Comparison of ENCODE assay signal across 8 mouse cellular contexts in genomic region chr19:26181774-26182173, GRCm38 (mm10).
DNase-seq lines count a peak whose midpoint lies in the region; ATAC-seq and TF ChIP-seq lines count a peak whose summit lies in the region.

No protein-coding gene starts in this region.

- in situ Hi-C loops in Patski (cut with MboI; ENCODE audit: low pct_unique_long_range_greater_than_20kb): loop anchor here (25.0 kb wide), 1 partner anchor 469 kb away; no protein-coding TSS in a partner anchor

- H3K27ac ChIP-seq in left cerebral cortex, adult 2 months: no peak overlapping the region
- H3K27ac ChIP-seq in heart, embryonic 11.5 days (ENCODE audit: low read depth, low read length): no peak overlapping the region

- H3K4me1 ChIP-seq in heart, embryonic 11.5 days (ENCODE audit: control insufficient read depth, insufficient read depth, low read length): no peaks in the 10 kb centered on the region

- no peaks in the 10 kb centered on the region for H3K9me3 ChIP-seq in heart, embryonic 11.5 days (replicated peaks; ENCODE audit: control insufficient read depth, low read length)

- DNase-seq in cerebellum, postnatal 10 days: peak; percentile 29 to 32
- no peak for DNase-seq in cerebellum, postnatal 4 days (ENCODE audit: low spot score in 2 of 2)
- no peak for DNase-seq in left cerebral cortex, adult 2 months (ENCODE audit: extremely low spot score in 1 of 2, low spot score in 2 of 2)
- DNase-seq in left cerebral cortex, adult 8-10 months (ENCODE audit: low spot score in 2 of 2): no peak
- no peak for DNase-seq in Patski (ENCODE audit: low read depth, low spot score)
- DNase-seq in kidney, postnatal 36 days: peak; percentile 3 to 26
- no peak for DNase-seq in cerebellum, postnatal 36 days

- intact Hi-C loops in left cerebral cortex, adult 2 months (cut with DNase I): no loop called here

- 16% methylated on average over 4 of the region's 4 CpGs for WGBS in heart, embryonic 11.5 days (ENCODE audit: insufficient replicate concordance)

- peaks cover 47% of the 10 kb centered on the region for H3K27me3 ChIP-seq in Patski
- no peaks in the 10 kb centered on the region for H3K27me3 ChIP-seq in heart, embryonic 11.5 days (ENCODE audit: control insufficient read depth, insufficient read depth, low read length)

- no peak overlapping the region for H3K4me3 ChIP-seq in left cerebral cortex, adult 2 months
- no peak overlapping the region for H3K4me3 ChIP-seq in heart, embryonic 11.5 days (ENCODE audit: low read depth, low read length)

- CTCF ChIA-PET in Patski (lab: Charles Lee): no interaction called here

- H3K4me2 ChIP-seq in heart, embryonic 11.5 days: no peak overlapping the region

- peak; percentile 65 for ATAC-seq in Patski
- ATAC-seq in heart, embryonic 11.5 days (replicated peaks; ENCODE audit: insufficient number of reproducible peaks, low FRiP score, low TSS enrichment): no peak

- POLR2A ChIA-PET in Patski (lab: Charles Lee): no interaction called here

- H3K36me3 ChIP-seq in heart, embryonic 11.5 days (ENCODE audit: control insufficient read depth, insufficient read depth, low read length): no peaks in the 10 kb centered on the region

- H3K9ac ChIP-seq in heart, embryonic 11.5 days (ENCODE audit: low read depth, low read length): no peak overlapping the region

- peak; percentile 64 for TF ChIP-seq CTCF in left cerebral cortex, adult 2 months (IDR thresholded peaks at IDR 0.05)
- TF ChIP-seq CTCF in Patski (IDR thresholded peaks at IDR 0.05): peak; percentile 69

Comparison
In these comparisons a context has a peak if more than half of its experiments do, and no peak if none do; other contexts are left out.
1. DNase-seq: peak in cerebellum, postnatal 10 days (2 of 2) and kidney, postnatal 36 days (2 of 2); none in cerebellum, postnatal 4 days (0 of 2), left cerebral cortex, adult 2 months (0 of 2), left cerebral cortex, adult 8-10 months (0 of 2), Patski (single experiment) and cerebellum, postnatal 36 days (0 of 2).